Mouse (Mus musculus): ENCODE measurements at regions not wholly inside any gene's neighbourhood (a gene's known extent, or its start where the extent isn't known, plus 50 kb on each side); places are given as distances from the start of the nearest gene placed in this dataset.

DNA sequence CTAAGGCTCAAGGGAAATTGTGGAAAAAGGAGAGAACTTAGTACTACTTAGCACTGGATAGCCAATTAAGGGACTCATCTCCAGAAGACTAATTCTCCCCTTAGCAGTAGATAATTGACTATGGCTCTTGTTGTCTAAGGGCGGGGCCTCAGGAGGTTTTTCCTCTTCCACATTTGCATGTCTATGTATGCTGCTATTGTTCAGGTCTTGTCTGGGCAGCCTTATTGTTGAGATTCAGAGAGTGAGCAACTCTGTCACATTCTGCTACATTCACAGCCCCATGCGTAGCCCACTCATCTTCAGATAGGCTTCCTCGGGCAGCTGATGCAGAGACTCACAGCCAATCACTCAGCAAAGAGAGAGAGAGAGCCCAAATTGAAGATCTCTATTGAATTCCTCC is 339.9 kb downstream of the Gpam start:
- DNase-seq (ENCODE audit: low spot score in 2 of 2) = no peak

- DNase-seq (ENCODE audit: low spot score in 2 of 2) = no peak
Observed at GRCm38 (mm10) chr19:54783729-54784128, 343.3 kb downstream of the Gpam start.

GRCm38 (mm10) chr19:54757761-54758160 is 369.3 kb downstream of the Gpam start:
- no peak for DNase-seq (ENCODE audit: low spot score in 2 of 2)

GRCm38 (mm10) chr19:54756681-54757257 is 370.3 kb downstream of the Gpam start:
- no peak for DNase-seq (ENCODE audit: low spot score in 2 of 2)

- no peak for DNase-seq (ENCODE audit: low spot score in 2 of 2)
Observed at GRCm38 (mm10) chr19:54755451-54755850, 371.6 kb downstream of the Gpam start.

- DNase-seq (ENCODE audit: low spot score in 2 of 2) = no peak
Observed at GRCm38 (mm10) chr19:54733938-54734337, 393.1 kb downstream of the Gpam start.

DNA sequence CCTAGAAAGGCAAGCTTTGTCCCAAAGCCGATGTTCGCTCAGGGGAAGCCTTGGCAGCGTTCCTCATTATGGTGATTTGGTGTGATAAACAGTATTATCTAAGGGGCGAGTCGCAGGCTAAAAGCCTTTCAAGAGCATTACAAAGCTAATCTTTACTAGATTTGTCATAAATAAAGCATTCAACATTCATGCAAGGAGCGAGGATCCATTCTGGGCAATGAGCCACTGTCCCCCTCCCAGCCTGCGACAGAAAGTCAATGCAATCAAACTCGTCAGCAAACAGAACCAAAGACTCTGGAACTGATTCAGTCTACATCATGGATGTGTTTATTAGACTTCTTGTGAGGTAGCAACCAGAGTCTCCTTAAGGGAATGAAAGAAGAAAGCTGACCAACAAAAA is 395.3 kb downstream of the Gpam start:
- no peak for DNase-seq (ENCODE audit: low spot score in 2 of 2)

- no peak for DNase-seq (ENCODE audit: low spot score in 2 of 2)
Observed at GRCm38 (mm10) chr19:54731315-54731714, 395.7 kb downstream of the Gpam start.

DNA sequence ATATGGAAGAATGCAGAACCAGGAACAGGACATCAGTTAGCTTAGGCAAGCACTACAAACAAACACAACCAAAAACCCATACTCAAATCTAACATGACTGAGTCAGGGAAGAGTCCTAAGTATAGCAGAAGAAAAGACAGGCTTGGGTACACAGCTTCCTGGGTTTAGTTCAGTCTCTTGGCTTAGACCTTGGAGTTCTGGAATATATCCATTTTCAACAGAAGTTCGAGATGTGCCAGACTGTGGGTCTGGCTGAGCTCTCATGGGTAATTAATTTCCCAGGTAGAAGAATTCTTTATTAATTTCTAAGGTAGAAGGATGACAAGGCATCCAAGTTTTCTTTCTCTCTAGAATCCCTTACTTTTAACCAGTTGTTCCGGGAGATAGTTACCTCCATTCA is 396.2 kb downstream of the Gpam start:
- no peak for DNase-seq (ENCODE audit: low spot score in 2 of 2)

- no peak for DNase-seq (ENCODE audit: low spot score in 2 of 2)
Observed at GRCm38 (mm10) chr19:54730296-54730695, 396.7 kb downstream of the Gpam start.

DNA sequence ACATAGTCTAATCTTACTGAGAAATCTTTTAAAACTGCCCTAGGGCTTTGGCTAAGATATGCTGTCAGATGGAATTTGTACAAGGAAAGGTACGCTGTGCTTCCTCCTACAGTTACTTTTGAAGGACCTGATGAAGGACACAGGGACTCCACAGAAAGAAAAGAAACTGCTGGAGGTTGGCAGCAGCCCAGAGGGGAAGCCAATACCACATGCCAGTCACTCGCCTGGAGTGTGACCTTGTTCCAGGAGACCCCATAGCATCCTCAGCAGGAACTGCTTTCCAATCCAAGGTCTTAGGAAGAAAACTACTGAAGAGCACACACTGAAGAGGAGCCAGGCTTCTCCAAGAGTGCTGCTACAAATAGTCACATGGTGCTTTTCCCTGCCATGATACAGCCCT is 404.9 kb downstream of the Gpam start:
- DNase-seq (ENCODE audit: low spot score in 2 of 2) = no peak

- DNase-seq (ENCODE audit: low spot score in 2 of 2) = no peak
Observed at GRCm38 (mm10) chr19:54697411-54697810, 429.6 kb downstream of the Gpam start.

DNA sequence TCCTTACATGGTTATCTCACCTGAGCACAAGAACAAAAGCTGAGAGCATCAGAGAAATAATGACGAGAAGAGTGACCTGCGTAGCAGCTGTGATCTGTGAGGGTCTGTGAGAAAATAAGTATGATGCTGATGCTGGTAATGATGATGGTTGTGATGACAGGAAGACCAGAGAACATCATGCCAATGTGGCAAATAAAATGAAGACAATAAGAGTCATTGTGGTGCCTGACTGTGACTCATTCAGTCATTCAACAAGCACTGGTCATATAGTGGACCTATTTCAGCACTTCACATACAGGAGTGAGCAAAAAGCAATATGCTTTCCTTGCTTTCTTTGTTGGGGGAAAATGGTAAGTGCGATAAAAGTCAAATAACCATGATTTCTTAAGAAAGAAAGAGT is 433.3 kb downstream of the Gpam start:
- DNase-seq (ENCODE audit: low spot score in 2 of 2) = no peak

DNA sequence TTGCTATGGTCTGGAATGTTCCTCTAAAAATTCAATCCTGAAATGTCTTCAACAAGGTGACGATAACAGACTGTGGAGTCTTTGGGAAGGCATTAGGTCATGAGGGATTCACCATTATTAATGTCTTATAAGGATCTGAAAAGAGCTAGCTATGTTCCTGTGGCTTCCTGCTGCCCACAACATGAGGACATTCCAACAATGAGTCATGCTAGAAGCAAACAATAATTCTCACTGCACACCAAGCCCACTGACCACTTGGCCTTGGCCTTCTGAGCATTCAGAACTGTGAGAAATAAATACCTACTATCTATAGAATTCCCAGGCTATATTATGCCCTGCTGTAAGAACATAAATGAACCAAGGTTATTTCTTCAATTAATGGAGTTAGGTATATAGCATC is 433.9 kb downstream of the Gpam start:
- DNase-seq (ENCODE audit: low spot score in 2 of 2) = no peak

DNA sequence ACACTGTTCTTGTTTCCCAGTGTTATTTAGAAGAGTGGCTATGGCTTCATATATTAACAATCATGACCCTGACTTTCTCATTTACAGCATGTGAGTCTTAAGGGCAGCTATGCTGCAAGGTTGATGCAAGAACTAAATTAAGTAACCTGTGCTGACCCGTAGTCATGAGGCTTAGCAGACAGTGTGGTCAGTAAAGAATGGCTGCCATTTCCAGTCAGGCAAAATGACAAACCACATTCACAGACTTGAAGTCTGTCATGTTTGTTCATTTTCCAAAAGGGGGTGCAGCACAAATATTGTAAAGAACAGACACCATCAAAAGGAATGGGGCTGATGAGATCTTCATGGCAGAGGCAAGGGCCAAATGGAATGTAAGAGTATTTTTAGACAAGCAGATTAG is 435.2 kb downstream of the Gpam start:
- no peak for DNase-seq (ENCODE audit: low spot score in 2 of 2)

GRCm38 (mm10) chr19:54688630-54689029 is 438.4 kb downstream of the Gpam start:
- DNase-seq (ENCODE audit: low spot score in 2 of 2) = no peak

GRCm38 (mm10) chr19:54685147-54685546 is 441.9 kb downstream of the Gpam start:
- no peak for DNase-seq (ENCODE audit: low spot score in 2 of 2)
